Mouse (Mus musculus) kidney, postnatal 25 days (tissue): ENCODE measurements around the gene Gm21095.
"Not testable (repeated sequence)": the region's sequence is repeated elsewhere in the genome, so short reads cannot be mapped to it uniquely, and the experiment has no call there.

Experiments
- DNase-seq, 2 experiments: peaks; one replicate each; pipeline ENCODE4 v3.0.0; 2021; ENCODE audit warnings: mixed read lengths in 2 of 2

The Gm21095 gene

DNA sequence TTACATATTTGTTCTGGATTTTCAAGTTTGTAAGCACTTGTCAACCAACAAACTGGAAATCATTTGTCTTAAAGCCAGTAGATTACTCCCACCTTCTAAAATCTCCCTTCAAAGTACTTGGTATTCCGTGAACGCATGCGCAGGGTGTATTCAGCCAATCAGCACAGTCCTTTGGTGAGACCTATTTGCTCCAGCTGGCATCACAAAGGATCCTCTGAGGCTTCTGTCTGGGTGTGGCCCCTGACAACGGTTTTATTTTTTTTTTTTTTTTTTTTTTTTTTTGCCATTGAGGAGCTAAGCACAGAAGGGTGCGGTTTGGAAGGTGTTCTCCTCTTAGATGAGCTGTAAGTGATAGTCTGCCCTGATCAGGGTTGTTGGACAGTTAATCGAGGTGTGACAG is at the start of gene Gm21095:
TSS of gene Gm21095 (plus strand) at position 301 of the 400 bp plus-strand sequence.
- DNase-seq: not testable (repeated sequence)
